Mouse (Mus musculus): ENCODE measurements around the gene Il13.

The Il13 gene

GRCm38 (mm10) chr11:53634556-53634955 is at the start of gene Il13:
TSS of gene Il13 (minus strand) at chr11:53634702.
- in situ Hi-C loops (cut with MboI; ENCODE audit: low pct_unique_long_range_greater_than_20kb in 1 of 2, low sequenced_read_pairs in 2 of 2, unreplicated experiment in 1 of 2): no loop called here

- in situ Hi-C loops (cut with MboI; ENCODE audit: low pct_unique_long_range_greater_than_20kb in 1 of 2, low sequenced_read_pairs in 2 of 2, unreplicated experiment in 1 of 2): no loop called here
Observed at GRCm38 (mm10) chr11:53682994-53683530, 48.6 kb upstream of the Il13 start.

- in situ Hi-C loops (cut with MboI; ENCODE audit: low pct_unique_long_range_greater_than_20kb in 1 of 2, low sequenced_read_pairs in 2 of 2, unreplicated experiment in 1 of 2): no loop called here
Observed at GRCm38 (mm10) chr11:53682170-53682569, 47.7 kb upstream of the Il13 start.

GRCm38 (mm10) chr11:53681686-53682085 is 47.2 kb upstream of the Il13 start:
- in situ Hi-C loops (cut with MboI; ENCODE audit: low pct_unique_long_range_greater_than_20kb in 1 of 2, low sequenced_read_pairs in 2 of 2, unreplicated experiment in 1 of 2): no loop called here

- in situ Hi-C loops (cut with MboI; ENCODE audit: low pct_unique_long_range_greater_than_20kb in 1 of 2, low sequenced_read_pairs in 2 of 2, unreplicated experiment in 1 of 2): no loop called here
Observed at GRCm38 (mm10) chr11:53680141-53680540, 45.6 kb upstream of the Il13 start.

GRCm38 (mm10) chr11:53671414-53671813 is 36.9 kb upstream of the Il13 start:
- in situ Hi-C loops (cut with MboI; ENCODE audit: low pct_unique_long_range_greater_than_20kb in 1 of 2, low sequenced_read_pairs in 2 of 2, unreplicated experiment in 1 of 2): no loop called here

GRCm38 (mm10) chr11:53664091-53664490 is 29.6 kb upstream of the Il13 start:
- in situ Hi-C loops (cut with MboI; ENCODE audit: low pct_unique_long_range_greater_than_20kb in 1 of 2, low sequenced_read_pairs in 2 of 2, unreplicated experiment in 1 of 2): no loop called here

- in situ Hi-C loops (cut with MboI; ENCODE audit: low pct_unique_long_range_greater_than_20kb in 1 of 2, low sequenced_read_pairs in 2 of 2, unreplicated experiment in 1 of 2): no loop called here
Observed at GRCm38 (mm10) chr11:53662794-53663674, 28.5 kb upstream of the Il13 start.

- in situ Hi-C loops (cut with MboI; ENCODE audit: low pct_unique_long_range_greater_than_20kb in 1 of 2, low sequenced_read_pairs in 2 of 2, unreplicated experiment in 1 of 2): no loop called here
Observed at GRCm38 (mm10) chr11:53657828-53658227, 23.3 kb upstream of the Il13 start.

- in situ Hi-C loops (cut with MboI; ENCODE audit: low pct_unique_long_range_greater_than_20kb in 1 of 2, low sequenced_read_pairs in 2 of 2, unreplicated experiment in 1 of 2): no loop called here
Observed at GRCm38 (mm10) chr11:53657381-53657780, 22.9 kb upstream of the Il13 start.

GRCm38 (mm10) chr11:53656558-53657202 is 22.2 kb upstream of the Il13 start:
- in situ Hi-C loops (cut with MboI; ENCODE audit: low pct_unique_long_range_greater_than_20kb in 1 of 2, low sequenced_read_pairs in 2 of 2, unreplicated experiment in 1 of 2): no loop called here

GRCm38 (mm10) chr11:53655043-53655442 is 20.5 kb upstream of the Il13 start:
- in situ Hi-C loops (cut with MboI; ENCODE audit: low pct_unique_long_range_greater_than_20kb in 1 of 2, low sequenced_read_pairs in 2 of 2, unreplicated experiment in 1 of 2): no loop called here

- in situ Hi-C loops (cut with MboI; ENCODE audit: low pct_unique_long_range_greater_than_20kb in 1 of 2, low sequenced_read_pairs in 2 of 2, unreplicated experiment in 1 of 2): no loop called here
Observed at GRCm38 (mm10) chr11:53652427-53652826, 17.9 kb upstream of the Il13 start.

- in situ Hi-C loops (cut with MboI; ENCODE audit: low pct_unique_long_range_greater_than_20kb in 1 of 2, low sequenced_read_pairs in 2 of 2, unreplicated experiment in 1 of 2): no loop called here
Observed at GRCm38 (mm10) chr11:53651441-53651840, 16.9 kb upstream of the Il13 start.

- in situ Hi-C loops (cut with MboI; ENCODE audit: low pct_unique_long_range_greater_than_20kb in 1 of 2, low sequenced_read_pairs in 2 of 2, unreplicated experiment in 1 of 2): no loop called here
Observed at GRCm38 (mm10) chr11:53644017-53644416, 9.5 kb upstream of the Il13 start.

GRCm38 (mm10) chr11:53642744-53643279 is 8.3 kb upstream of the Il13 start:
- in situ Hi-C loops (cut with MboI; ENCODE audit: low pct_unique_long_range_greater_than_20kb in 1 of 2, low sequenced_read_pairs in 2 of 2, unreplicated experiment in 1 of 2): no loop called here

GRCm38 (mm10) chr11:53637803-53638260 is 3.3 kb upstream of the Il13 start:
- in situ Hi-C loops (cut with MboI; ENCODE audit: low pct_unique_long_range_greater_than_20kb in 1 of 2, low sequenced_read_pairs in 2 of 2, unreplicated experiment in 1 of 2): no loop called here

- in situ Hi-C loops (cut with MboI; ENCODE audit: low pct_unique_long_range_greater_than_20kb in 1 of 2, low sequenced_read_pairs in 2 of 2, unreplicated experiment in 1 of 2): no loop called here
Observed at GRCm38 (mm10) chr11:53637046-53637802, 2.7 kb upstream of the Il13 start.

All from mouse embryonic stem cell (cell line).